Mouse (Mus musculus): ENCODE measurements around the gene Cpsf4l. TPM values are rescaled to one million over a fixed set of nuclear protein-coding genes. Genes with fewer than 3 reads are reported as not detected.

The Cpsf4l gene
- polyA plus RNA-seq, 1 experiment from 2014 or later = 0.57 TPM

DNA sequence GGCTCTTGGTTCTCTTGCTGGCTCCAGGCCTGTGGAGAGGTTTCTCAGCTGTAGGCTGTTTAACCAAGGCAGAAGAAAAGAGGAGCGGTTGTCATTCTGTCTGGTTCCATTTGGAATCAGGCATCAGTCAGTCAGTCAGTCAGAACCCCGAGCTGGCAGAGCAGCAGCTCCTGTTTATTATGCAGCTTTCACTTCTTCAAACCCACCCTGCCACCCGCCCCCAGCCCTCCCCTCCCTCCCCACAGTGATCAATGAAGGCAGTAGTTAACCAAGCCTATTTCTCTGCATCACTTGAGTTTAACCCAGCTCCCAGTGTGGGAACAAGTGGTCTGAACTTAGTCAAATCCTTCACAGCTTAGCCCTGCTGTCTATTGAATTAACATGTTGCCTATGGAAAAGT lies 18.0 kb downstream of the Cpsf4l start:
- no peak for DNase-seq (ENCODE audit: low spot score, missing footprints)
- Histone ChIP-seq H3K27ac (ENCODE audit: low read depth, low read length) (no peak overlapping the region), H3K27me3 (ENCODE audit: control insufficient read depth, insufficient read depth, low read length) (no peaks in the 10 kb centered on the region), H3K4me3 (ENCODE audit: low read depth, low read length) (no peak overlapping the region), H3K9ac (ENCODE audit: low read length) (no peak overlapping the region), H3K4me2 (no peak overlapping the region), H3K9me3 (ENCODE audit: control insufficient read depth, low read length) (no peaks in the 10 kb centered on the region), H3K4me1 (ENCODE audit: control insufficient read depth, insufficient read depth, low read length) (peaks cover 2% of the 10 kb centered on the region), H3K36me3 (ENCODE audit: control insufficient read depth, insufficient read depth, low read length) (peaks cover 18% of the 10 kb centered on the region; the same call in 1 of the 2 replicates)
- ATAC-seq (ENCODE audit: low FRiP score) = no peak
- 66% methylated on average over 3 of the region's 3 CpGs for WGBS

DNA sequence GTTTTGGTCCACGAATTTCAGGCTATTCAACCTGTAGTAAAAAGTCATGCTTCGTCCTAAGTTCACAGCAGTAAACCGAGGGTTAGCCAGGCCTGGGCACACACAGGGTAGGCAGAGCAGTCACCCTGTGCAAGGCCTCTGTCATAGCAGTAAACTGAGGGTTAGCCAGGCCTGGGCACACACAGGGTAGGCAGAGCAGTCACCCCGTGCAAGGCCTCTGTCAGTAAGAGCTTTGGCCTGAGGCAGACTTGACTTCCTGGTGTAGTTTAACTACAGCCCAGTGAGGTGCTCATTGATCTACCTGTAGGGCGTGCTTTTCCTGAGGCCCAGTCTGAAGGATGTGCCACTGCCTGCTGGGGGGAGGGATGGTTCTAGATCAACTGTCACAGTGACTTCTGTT lies 18.5 kb downstream of the Cpsf4l start:
- H3K27me3 ChIP-seq (ENCODE audit: control insufficient read depth, insufficient read depth, low read length) = no peaks in the 10 kb centered on the region
- 85% methylated on average over 5 of the region's 5 CpGs for WGBS
- peaks cover 18% of the 10 kb centered on the region; the same call in 1 of the 2 replicates for H3K36me3 ChIP-seq (ENCODE audit: control insufficient read depth, insufficient read depth, low read length)
- H3K4me3 ChIP-seq (ENCODE audit: low read depth, low read length) = no peak overlapping the region
- ATAC-seq (ENCODE audit: low FRiP score) = no peak
- H3K4me2 ChIP-seq = no peak overlapping the region
- H3K4me1 ChIP-seq (ENCODE audit: control insufficient read depth, insufficient read depth, low read length) = peaks cover 7% of the 10 kb centered on the region
- no peak overlapping the region for H3K9ac ChIP-seq (ENCODE audit: low read length)
- DNase-seq (ENCODE audit: low spot score, missing footprints) = no peak
- no peaks in the 10 kb centered on the region for H3K9me3 ChIP-seq (ENCODE audit: control insufficient read depth, low read length)
- H3K27ac ChIP-seq (ENCODE audit: low read depth, low read length) = no peak overlapping the region

DNA sequence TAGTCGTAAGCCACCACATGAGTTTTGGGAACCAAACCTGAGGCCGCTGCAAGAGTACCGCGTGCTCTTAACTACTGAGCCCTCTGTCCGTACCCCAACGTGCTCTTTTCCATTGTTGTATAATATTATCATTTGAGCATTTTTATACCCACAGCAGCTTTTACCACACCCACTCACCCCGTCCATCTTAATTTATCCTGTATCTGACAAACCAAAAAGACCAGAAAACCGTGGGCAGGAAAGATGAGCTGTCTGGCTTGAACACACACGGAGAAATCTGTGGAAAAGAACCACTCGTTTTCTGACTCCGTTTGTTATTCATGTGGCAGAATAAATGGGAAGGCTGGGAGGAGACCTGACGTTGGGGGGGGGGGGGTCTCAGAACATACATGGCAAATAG lies 19.3 kb downstream of the Cpsf4l start:
- H3K9ac ChIP-seq (ENCODE audit: low read length) = no peak overlapping the region
- no peaks in the 10 kb centered on the region for H3K27me3 ChIP-seq (ENCODE audit: control insufficient read depth, insufficient read depth, low read length)
- 93% methylated on average over 12 of the region's 12 CpGs for WGBS
- peaks cover 9% of the 10 kb centered on the region for H3K4me1 ChIP-seq (ENCODE audit: control insufficient read depth, insufficient read depth, low read length)
- no peak overlapping the region for H3K4me3 ChIP-seq (ENCODE audit: low read depth, low read length)
- peaks cover 17% of the 10 kb centered on the region; the same call in 1 of the 2 replicates for H3K36me3 ChIP-seq (ENCODE audit: control insufficient read depth, insufficient read depth, low read length)
- no peak for ATAC-seq (ENCODE audit: low FRiP score)
- H3K4me2 ChIP-seq = no peak overlapping the region
- no peak for DNase-seq (ENCODE audit: low spot score, missing footprints)
- H3K9me3 ChIP-seq (ENCODE audit: control insufficient read depth, low read length) = no peaks in the 10 kb centered on the region
- no peak overlapping the region for H3K27ac ChIP-seq (ENCODE audit: low read depth, low read length)

DNA sequence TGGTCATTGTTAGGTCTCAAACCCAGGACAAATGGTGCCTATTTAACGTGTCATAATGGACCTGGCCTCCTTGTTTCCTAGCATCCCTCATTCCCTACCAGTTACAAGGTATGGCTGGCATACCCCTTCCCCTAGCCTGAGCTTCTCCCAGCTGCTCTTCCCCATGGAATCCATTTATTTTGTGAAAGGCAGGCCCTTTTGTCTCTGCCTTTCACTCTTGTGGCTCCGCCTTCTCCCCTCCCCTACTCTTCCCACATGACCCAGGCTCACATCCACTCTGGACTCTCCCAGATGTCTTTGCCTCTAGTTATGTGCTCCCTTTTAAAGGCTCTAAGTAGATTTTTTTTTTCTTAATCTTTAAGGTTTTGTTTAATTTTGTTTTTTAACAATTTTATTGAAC lies 22.8 kb downstream of the Cpsf4l start:
- H3K9ac ChIP-seq (ENCODE audit: low read length) = peak overlapping the region; percentile 2; the same call in 1 of the 2 replicates
- DNase-seq (ENCODE audit: low spot score, missing footprints) (peak; percentile 85), ATAC-seq (ENCODE audit: low FRiP score) (peak; percentile 15; the same call in 1 of the 2 replicates)
- H3K27ac ChIP-seq (ENCODE audit: low read depth, low read length) = peak overlapping the region; percentile 67
- H3K4me2 ChIP-seq = no peak overlapping the region
- no peaks in the 10 kb centered on the region for H3K27me3 ChIP-seq (ENCODE audit: control insufficient read depth, insufficient read depth, low read length)
- H3K9me3 ChIP-seq (ENCODE audit: control insufficient read depth, low read length) = no peaks in the 10 kb centered on the region
- H3K4me1 ChIP-seq (ENCODE audit: control insufficient read depth, insufficient read depth, low read length) = peaks cover 24% of the 10 kb centered on the region
- H3K4me3 ChIP-seq (ENCODE audit: low read depth, low read length) = no peak overlapping the region
- H3K36me3 ChIP-seq (ENCODE audit: control insufficient read depth, insufficient read depth, low read length) = peaks cover 8% of the 10 kb centered on the region; the same call in 1 of the 2 replicates
- 44% methylated on average over 2 of the region's 2 CpGs for WGBS

DNA sequence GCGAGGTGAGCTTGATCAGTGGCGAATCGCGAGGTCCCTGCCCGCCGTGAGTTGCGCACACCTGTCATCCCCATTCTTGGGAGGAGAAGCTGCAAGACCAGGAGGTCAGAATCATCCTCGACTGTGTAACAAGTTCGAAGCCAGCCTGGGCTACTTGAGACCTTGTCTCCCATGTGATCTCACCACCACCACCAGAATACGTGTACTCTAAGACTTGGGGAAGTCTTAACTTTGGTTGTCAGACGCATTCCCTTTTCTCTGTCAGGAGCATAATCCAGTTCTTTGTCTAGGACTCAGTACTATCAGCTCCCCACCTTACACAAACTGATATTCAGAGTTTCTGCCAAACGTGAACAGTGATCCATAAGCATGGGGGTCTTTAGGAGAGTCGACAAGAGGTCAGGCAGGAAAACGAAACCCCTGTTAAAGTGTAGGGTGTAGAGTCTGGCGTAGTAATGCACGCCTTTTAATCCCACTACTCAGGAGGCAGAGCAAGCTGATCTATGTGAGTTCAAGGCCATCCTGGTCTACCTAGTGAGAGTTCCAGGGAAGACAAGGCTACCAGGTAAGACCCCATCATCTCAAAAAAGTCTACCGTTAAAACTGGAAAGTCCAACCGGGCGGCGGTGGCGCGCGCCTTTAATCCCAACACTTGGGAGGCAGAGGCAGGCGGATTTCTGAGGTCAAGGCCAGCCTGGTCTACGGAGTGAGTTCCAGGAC lies 24.9 kb downstream of the Cpsf4l start:
- DNase-seq (ENCODE audit: low spot score, missing footprints) = no peak
- H3K27me3 ChIP-seq (ENCODE audit: control insufficient read depth, insufficient read depth, low read length) = no peaks in the 10 kb centered on the region
- H3K9ac ChIP-seq (ENCODE audit: low read length) = peak overlapping the region; percentile 85
- ATAC-seq (ENCODE audit: low FRiP score) = no peak
- H3K27ac ChIP-seq (ENCODE audit: low read depth, low read length) = peak overlapping the region; percentile 32; the same call in 1 of the 2 replicates
- H3K4me1 ChIP-seq (ENCODE audit: control insufficient read depth, insufficient read depth, low read length) = peaks cover 26% of the 10 kb centered on the region
- H3K9me3 ChIP-seq (ENCODE audit: control insufficient read depth, low read length) = no peaks in the 10 kb centered on the region
- H3K36me3 ChIP-seq (ENCODE audit: control insufficient read depth, insufficient read depth, low read length) = peaks cover 4% of the 10 kb centered on the region; the same call in 1 of the 2 replicates
- H3K4me2 ChIP-seq = peak overlapping the region; percentile 89
- H3K4me3 ChIP-seq (ENCODE audit: low read depth, low read length) = peak overlapping the region; percentile 90
- WGBS = 42% methylated on average over 25 of the region's 25 CpGs

DNA sequence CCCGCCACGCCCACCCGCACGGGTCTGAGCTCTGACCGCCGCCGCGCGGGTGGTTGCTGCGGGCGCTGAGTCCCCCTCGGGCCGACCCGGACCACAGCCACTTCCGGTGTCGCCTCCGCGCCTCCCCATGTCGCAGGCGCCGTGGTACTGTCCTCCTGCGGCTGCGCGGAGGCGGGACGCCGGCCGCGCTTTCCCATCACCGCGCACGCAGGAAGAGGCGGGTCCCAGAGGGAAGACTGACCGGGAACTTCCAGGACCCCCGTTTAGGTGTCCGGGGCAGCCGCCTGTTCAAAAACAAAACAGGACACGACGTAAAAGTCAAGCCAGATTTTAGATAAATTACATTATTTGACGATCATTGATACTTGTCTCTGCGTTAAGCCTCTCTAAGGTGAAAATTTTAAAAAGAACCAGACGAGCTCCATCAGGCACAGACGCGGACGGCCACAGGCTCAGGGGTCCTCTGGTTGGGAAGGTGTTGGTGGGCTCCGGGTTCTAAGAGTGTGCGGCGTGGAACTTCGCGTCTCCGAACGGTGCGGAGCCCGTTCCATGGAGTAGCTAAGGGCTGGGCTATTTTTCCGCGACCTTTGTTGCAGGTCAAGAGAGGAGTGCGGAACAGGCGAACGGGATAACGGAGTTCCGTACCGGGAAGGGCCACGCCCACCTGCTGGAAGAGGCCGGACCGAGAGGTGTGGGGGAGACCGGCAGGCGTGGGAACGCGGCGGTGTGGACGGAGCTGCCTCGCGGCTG lies 25.7 kb downstream of the Cpsf4l start, which contains the start of the genes Fam104a and D11Wsu47e:
TSS of gene Fam104a (minus strand) at position 199 of the 750 bp plus-strand sequence.
TSS of gene D11Wsu47e (plus strand) at position 456 of the 750 bp plus-strand sequence.
- peaks cover 4% of the 10 kb centered on the region; the same call in 1 of the 2 replicates for H3K36me3 ChIP-seq (ENCODE audit: control insufficient read depth, insufficient read depth, low read length)
- H3K27me3 ChIP-seq (ENCODE audit: control insufficient read depth, insufficient read depth, low read length) = no peaks in the 10 kb centered on the region
- peak within 1 kb of the TSS; percentile 95 for H3K27ac ChIP-seq (ENCODE audit: low read depth, low read length)
- ATAC-seq (ENCODE audit: low FRiP score) (peak; percentile 94), DNase-seq (ENCODE audit: low spot score, missing footprints) (peak; percentile 99)
- H3K9ac ChIP-seq (ENCODE audit: low read length) = peak within 1 kb of the TSS; percentile 85
- H3K4me1 ChIP-seq (ENCODE audit: control insufficient read depth, insufficient read depth, low read length) = peaks cover 26% of the 10 kb centered on the region
- peak within 1 kb of the TSS; percentile 90 for H3K4me3 ChIP-seq (ENCODE audit: low read depth, low read length)
- no peaks in the 10 kb centered on the region for H3K9me3 ChIP-seq (ENCODE audit: control insufficient read depth, low read length)
- 0% methylated on average over 69 of the region's 73 CpGs for WGBS
- H3K4me2 ChIP-seq = peak within 1 kb of the TSS; percentile 89

DNA sequence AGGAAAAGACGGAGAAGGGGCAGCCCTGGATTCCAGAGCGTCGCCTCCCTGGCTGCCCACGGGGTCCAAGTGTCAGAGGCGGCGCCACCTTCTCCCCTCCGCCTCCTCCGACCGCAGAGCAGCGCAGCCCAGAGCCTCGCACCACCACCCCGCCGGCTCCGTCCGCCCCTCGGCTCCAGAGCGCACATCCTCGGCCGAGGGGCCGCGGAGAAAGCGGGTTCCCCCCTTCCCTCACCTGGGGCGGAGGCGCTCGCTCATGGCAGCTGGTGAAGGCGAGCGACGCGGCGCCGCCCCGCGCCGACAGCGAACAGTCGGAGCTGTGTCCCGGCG lies 26.2 kb downstream of the Cpsf4l start:
- H3K4me3 ChIP-seq (ENCODE audit: low read depth, low read length) = peak overlapping the region; percentile 90
- ATAC-seq (ENCODE audit: low FRiP score) (no peak; the same call in 1 of the 2 replicates), DNase-seq (ENCODE audit: low spot score, missing footprints) (no peak)
- no peaks in the 10 kb centered on the region for H3K9me3 ChIP-seq (ENCODE audit: control insufficient read depth, low read length)
- under 1% methylated on average over 26 of the region's 38 CpGs for WGBS
- H3K9ac ChIP-seq (ENCODE audit: low read length) = peak overlapping the region; percentile 85
- H3K36me3 ChIP-seq (ENCODE audit: control insufficient read depth, insufficient read depth, low read length) = peaks cover 4% of the 10 kb centered on the region; the same call in 1 of the 2 replicates
- peak overlapping the region; percentile 95 for H3K27ac ChIP-seq (ENCODE audit: low read depth, low read length)
- H3K4me2 ChIP-seq = peak overlapping the region; percentile 89
- no peaks in the 10 kb centered on the region for H3K27me3 ChIP-seq (ENCODE audit: control insufficient read depth, insufficient read depth, low read length)
- H3K4me1 ChIP-seq (ENCODE audit: control insufficient read depth, insufficient read depth, low read length) = peaks cover 26% of the 10 kb centered on the region

DNA sequence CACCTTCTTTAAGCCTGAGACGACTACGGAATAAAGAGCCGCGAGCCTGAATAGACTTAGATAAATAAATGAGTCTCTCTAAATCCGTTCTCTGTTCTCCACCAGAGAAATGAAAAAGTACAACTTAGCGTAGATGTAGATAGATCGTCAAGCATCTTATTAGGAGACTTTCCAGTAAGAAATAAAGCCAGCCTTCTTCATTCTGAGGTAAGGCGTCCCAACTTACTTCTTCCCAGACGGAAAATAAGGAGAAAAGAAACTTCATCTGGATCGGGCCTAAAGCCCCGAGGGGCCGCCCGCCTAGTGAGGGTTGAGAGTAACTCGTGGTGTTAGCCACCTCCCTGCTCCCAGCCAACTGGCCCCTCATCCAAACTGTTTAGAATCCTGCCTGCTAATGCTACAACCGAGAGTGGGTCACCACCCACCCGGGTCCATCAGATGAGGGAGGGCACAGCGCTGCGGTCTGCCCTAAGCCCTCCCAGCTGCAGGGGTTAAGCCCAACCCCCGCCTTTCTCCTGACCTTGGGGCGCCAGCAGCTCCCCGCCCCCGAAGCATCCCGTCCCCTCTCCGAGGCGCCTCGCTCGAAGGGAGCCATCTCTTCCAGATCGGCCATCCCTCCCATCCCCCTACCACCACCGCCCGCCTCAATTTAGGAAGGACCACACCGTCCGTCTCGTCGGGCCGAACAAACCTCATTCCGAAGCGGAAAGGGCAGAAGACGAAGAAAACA lies 26.8 kb downstream of the Cpsf4l start:
- 2% methylated on average over 38 of the region's 38 CpGs for WGBS
- Histone ChIP-seq H3K36me3 (ENCODE audit: control insufficient read depth, insufficient read depth, low read length) (no peaks in the 10 kb centered on the region; the same call in 1 of the 2 replicates), H3K9me3 (ENCODE audit: control insufficient read depth, low read length) (no peaks in the 10 kb centered on the region), H3K4me2 (peak overlapping the region; percentile 89), H3K4me1 (ENCODE audit: control insufficient read depth, insufficient read depth, low read length) (peaks cover 26% of the 10 kb centered on the region), H3K27me3 (ENCODE audit: control insufficient read depth, insufficient read depth, low read length) (no peaks in the 10 kb centered on the region), H3K9ac (ENCODE audit: low read length) (peak overlapping the region; percentile 85), H3K4me3 (ENCODE audit: low read depth, low read length) (peak overlapping the region; percentile 90), H3K27ac (ENCODE audit: low read depth, low read length) (peak overlapping the region; percentile 95)
- DNase-seq (ENCODE audit: low spot score, missing footprints) = peak; percentile 93
- peak; percentile 54 for ATAC-seq (ENCODE audit: low FRiP score)

All from midbrain, embryonic 11.5 days (tissue).